Mouse (Mus musculus) frontal cortex, adult (tissue): Measurements from ENCODE around the gene Asb4.
"Not testable (repeated sequence)": the region's sequence is repeated elsewhere in the genome, so short reads cannot be mapped to it uniquely, and the experiment has no call there.

Source experiments
- ATAC-seq: cut with Nextera tagmentation; 2 replicates; pipeline ENCODE4 v1.9.2; 2017; ENCODE audit warnings: mild to moderate bottlenecking, moderate library complexity, mixed read lengths; ENCODE audit not compliant: low TSS enrichment

The Asb4 gene

GRCm38 (mm10) chr6:5383336-5384177 is at the start of gene Asb4:
TSS of gene Asb4 (plus strand) at chr6:5383386.
- no peak for ATAC-seq

- ATAC-seq, result no peak
Observed at GRCm38 (mm10) chr6:5334021-5334420, 49.2 kb upstream of the Asb4 start.

- ATAC-seq, result not testable (repeated sequence)
Observed at GRCm38 (mm10) chr6:5336016-5336415, 47.2 kb upstream of the Asb4 start.

GRCm38 (mm10) chr6:5338781-5339180 is 44.4 kb upstream of the Asb4 start:
- ATAC-seq, result not testable (repeated sequence)

GRCm38 (mm10) chr6:5339283-5339682 is 43.9 kb upstream of the Asb4 start:
- not testable (repeated sequence) for ATAC-seq

- ATAC-seq, result no peak
Observed at GRCm38 (mm10) chr6:5344255-5344654, 38.9 kb upstream of the Asb4 start.

- no peak for ATAC-seq
Observed at GRCm38 (mm10) chr6:5357873-5358272, 25.3 kb upstream of the Asb4 start.

GRCm38 (mm10) chr6:5360402-5360801 is 22.8 kb upstream of the Asb4 start:
- no peak for ATAC-seq

- ATAC-seq, result no peak
Observed at GRCm38 (mm10) chr6:5361987-5362386, 21.2 kb upstream of the Asb4 start.

GRCm38 (mm10) chr6:5365845-5366244 is 17.3 kb upstream of the Asb4 start:
- ATAC-seq, result no peak

- ATAC-seq, result no peak
Observed at GRCm38 (mm10) chr6:5376884-5377283, 6.3 kb upstream of the Asb4 start.

- ATAC-seq, result no peak
Observed at GRCm38 (mm10) chr6:5379048-5379447, 4.1 kb upstream of the Asb4 start.

GRCm38 (mm10) chr6:5379781-5380623 is 3.2 kb upstream of the Asb4 start:
- peak; percentile 44 for ATAC-seq

- no peak for ATAC-seq
Observed at GRCm38 (mm10) chr6:5380624-5381252, 2.4 kb upstream of the Asb4 start.

- no peak for ATAC-seq
Observed at GRCm38 (mm10) chr6:5381918-5382582, 1.1 kb upstream of the Asb4 start.

- ATAC-seq, result peak; percentile 91
Observed at GRCm38 (mm10) chr6:5382583-5383215, 487 bp upstream of the Asb4 start.

GRCm38 (mm10) chr6:5384178-5384490 is 948 bp downstream of the Asb4 start:
- ATAC-seq, result peak; percentile 58

- no peak for ATAC-seq
Observed at GRCm38 (mm10) chr6:5385161-5385640, 2.0 kb downstream of the Asb4 start.

- ATAC-seq, result no peak
Observed at GRCm38 (mm10) chr6:5386486-5386885, 3.3 kb downstream of the Asb4 start.

GRCm38 (mm10) chr6:5387396-5387795 is 4.2 kb downstream of the Asb4 start:
- ATAC-seq, result no peak

GRCm38 (mm10) chr6:5390298-5390697 is 7.1 kb downstream of the Asb4 start:
- no peak; the same call in 1 of the 2 replicates for ATAC-seq
